Mouse (Mus musculus) brain, embryonic 14.5 days (tissue): ENCODE results near the gene Ifitm3. TPM values are rescaled to one million over a fixed set of nuclear protein-coding genes. Genes with fewer than 3 reads are reported as not detected.

Experiments used
- DNase-seq: peaks from one replicate; pipeline ENCODE4 v3.0.0-alpha.2; 2011; ENCODE audit warnings: low read depth
- CTCF ChIP-seq: fragments of 200-500 bp; IDR thresholded peaks from 2 replicates; pipeline ENCODE4 v1.5.1; 2012; ENCODE audit warnings: inconsistent platforms, mild to moderate bottlenecking, moderate library complexity, borderline replicate concordance; ENCODE audit not compliant: insufficient read depth, insufficient read length; ENCODE audit errors: extremely low read depth
- POLR2A ChIP-seq: fragments of 200-500 bp; IDR thresholded peaks from 2 replicates; pipeline ENCODE4 v1.6.1; 2012; ENCODE audit warnings: mild to moderate bottlenecking, inconsistent platforms, borderline replicate concordance; ENCODE audit not compliant: poor library complexity, insufficient read depth, insufficient read length, severe bottlenecking; ENCODE audit errors: extremely low read depth
- polyA plus RNA-seq: library from polyadenylated mRNA; depleted of rRNA; stranded (reverse); fragments of >200 nt; gene quantifications from 2 replicates; pipeline ENCODE4 v1.2.3, GENCODE M21; 2012; rRNA removed

The Ifitm3 gene
- polyA plus RNA-seq, 1 experiment = 26.1 TPM

DNA sequence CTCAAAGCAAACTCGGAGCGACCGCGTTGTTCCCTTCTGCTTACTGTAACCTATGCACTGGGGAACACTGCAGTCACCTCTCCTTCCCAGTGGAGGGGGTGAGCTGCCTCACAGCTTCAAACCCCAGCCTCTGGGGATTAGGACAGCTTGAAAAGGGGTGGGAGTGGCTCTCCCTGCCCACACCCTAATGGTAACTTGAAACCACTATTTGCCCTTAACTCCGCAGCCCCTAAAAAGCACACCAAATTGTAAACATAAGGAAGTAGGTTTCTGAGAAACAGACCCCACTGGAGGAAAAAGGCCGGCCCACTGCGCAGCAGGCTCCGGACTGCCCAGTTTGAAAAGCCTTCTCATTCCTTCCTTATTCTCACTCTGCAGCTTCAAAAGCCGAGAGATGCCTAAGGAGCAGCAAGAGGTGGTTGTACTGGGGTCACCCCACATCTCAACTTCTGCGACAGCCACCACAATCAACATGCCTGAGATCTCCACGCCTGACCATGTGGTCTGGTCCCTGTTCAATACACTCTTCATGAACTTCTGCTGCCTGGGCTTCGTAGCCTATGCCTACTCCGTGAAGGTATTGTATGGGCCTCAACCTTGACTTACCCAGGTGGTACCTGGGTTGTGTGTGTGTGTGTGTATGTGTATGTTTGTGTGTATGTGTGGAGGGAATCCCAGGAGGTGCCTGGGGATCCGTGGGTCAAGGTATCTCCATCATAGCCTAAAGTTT, 42.5 kb downstream of the Ifitm3 start:
- TF ChIP-seq POLR2A = no peak
- TF ChIP-seq CTCF = no peak
- DNase-seq = peak; percentile 22

- TF ChIP-seq POLR2A = no peak
- no peak for TF ChIP-seq CTCF
- DNase-seq = no peak
Observed at GRCm38 (mm10) chr7:140966921-140967320, 43.6 kb downstream of the Ifitm3 start, which contains the start of gene Ifitm1. Ifitm1 (plus strand) TSS chr7:140967221.

GRCm38 (mm10) chr7:140962733-140963132, 47.8 kb downstream of the Ifitm3 start:
- no peak for DNase-seq
- TF ChIP-seq POLR2A (no peak), CTCF (no peak)

DNA sequence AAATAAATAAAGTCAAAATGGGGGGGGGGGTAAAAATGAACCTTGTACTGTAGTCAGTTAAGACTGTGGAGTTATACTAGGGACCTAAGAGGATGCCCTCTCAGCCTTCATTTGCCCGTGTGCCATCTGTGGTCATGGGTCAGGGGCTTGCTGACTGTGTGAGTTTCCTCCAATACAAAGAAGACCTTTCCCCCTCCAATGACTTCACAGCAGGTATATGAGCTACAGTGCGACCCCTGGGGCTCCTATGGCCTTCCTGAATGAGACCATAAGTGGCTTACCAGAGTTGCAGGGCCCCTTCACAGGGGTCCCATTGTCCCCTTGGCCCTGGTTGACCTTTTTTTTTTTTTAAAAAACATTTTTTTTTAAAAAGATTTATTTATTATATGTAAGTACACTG, 49.2 kb downstream of the Ifitm3 start:
- no peak for TF ChIP-seq POLR2A
- no peak for TF ChIP-seq CTCF
- DNase-seq = no peak

DNA sequence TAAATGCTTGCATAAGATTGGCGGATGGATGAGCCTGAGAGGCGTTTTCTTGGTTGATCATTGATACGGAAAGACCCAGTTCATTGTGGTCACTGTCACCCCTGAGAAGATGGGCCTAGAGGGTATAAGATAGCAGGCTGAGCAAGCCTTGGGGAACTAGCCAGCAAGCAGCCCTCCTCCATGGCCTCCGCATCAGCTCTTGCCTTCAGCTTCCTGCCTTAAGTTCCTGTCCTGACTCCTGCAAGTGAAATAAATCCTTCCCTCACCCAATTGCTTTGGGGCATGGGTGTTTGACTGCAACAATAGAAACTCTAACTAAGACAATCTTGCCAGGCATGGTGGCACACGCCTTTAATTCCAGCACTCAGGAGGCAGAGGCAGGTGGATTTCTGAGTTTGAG, 50.5 kb downstream of the Ifitm3 start:
- DNase-seq = no peak
- TF ChIP-seq CTCF (no peak), POLR2A (no peak)

Other genes starting within 250 kb of the Ifitm3 start
- not detected in 2 replicates for gene Cyp2e1, start 247.0 kb downstream of the Ifitm3 start, polyA plus RNA-seq
- gene Syce1, start 222.9 kb downstream of the Ifitm3 start, polyA plus RNA-seq = 0.15 and 0.18 TPM in 2 replicates
- gene Zfp941, start 188.6 kb downstream of the Ifitm3 start, polyA plus RNA-seq = 7.7 and 12.8 TPM in 2 replicates
- 0.25 TPM in 1 of 2 replicates, not detected in the other for gene Urah, start 175.8 kb downstream of the Ifitm3 start, polyA plus RNA-seq
- gene Scgb1c1, start 165.2 kb downstream of the Ifitm3 start, polyA plus RNA-seq = 0.23 TPM in 1 of 2 replicates, not detected in the other
- gene Odf3, start 163.0 kb downstream of the Ifitm3 start, polyA plus RNA-seq = 0.06 and 0.07 TPM in 2 replicates
- 0.19 and 0.21 TPM in 2 replicates for gene Gm45785, start 154.4 kb downstream of the Ifitm3 start, polyA plus RNA-seq
- gene Ric8a, start 153.8 kb downstream of the Ifitm3 start, polyA plus RNA-seq = 103 and 106 TPM in 2 replicates
- gene Bet1l, start 153.2 kb downstream of the Ifitm3 start, polyA plus RNA-seq = 26.9 and 32.1 TPM in 2 replicates
- gene Psmd13, start 128.8 kb downstream of the Ifitm3 start, polyA plus RNA-seq = 138 and 146 TPM in 2 replicates
- gene Sirt3, start 128.5 kb downstream of the Ifitm3 start, polyA plus RNA-seq = 41.3 and 46.9 TPM in 2 replicates
- gene Cox8b, start 110.3 kb downstream of the Ifitm3 start, polyA plus RNA-seq = not detected in 2 replicates
- 0.18 and 0.21 TPM in 2 replicates for gene Nlrp6, start 89.9 kb downstream of the Ifitm3 start, polyA plus RNA-seq
- gene Pgghg, start 69.4 kb downstream of the Ifitm3 start, polyA plus RNA-seq = 13.2 and 18.9 TPM in 2 replicates
- gene Ifitm5, start 60.5 kb downstream of the Ifitm3 start, polyA plus RNA-seq = 0.78 and 7.3 TPM in 2 replicates
- gene Gm45717, start 54.8 kb downstream of the Ifitm3 start, polyA plus RNA-seq = not detected in 2 replicates
- gene Ifitm2, start 54.8 kb downstream of the Ifitm3 start, polyA plus RNA-seq = 153 and 201 TPM in 2 replicates
- gene Ifitm1, start 43.5 kb downstream of the Ifitm3 start, polyA plus RNA-seq = 23.4 and 31.8 TPM in 2 replicates
- gene Ifitm6, start 7.2 kb upstream of the Ifitm3 start, polyA plus RNA-seq = 0.73 and 0.77 TPM in 2 replicates
- gene Gm17387, start 18.4 kb upstream of the Ifitm3 start, polyA plus RNA-seq = not detected in 2 replicates
- gene B4galnt4, start 50.3 kb upstream of the Ifitm3 start, polyA plus RNA-seq = 151 and 166 TPM in 2 replicates
- 2.5 and 2.9 TPM in 2 replicates for gene Pkp3, start 67.4 kb upstream of the Ifitm3 start, polyA plus RNA-seq
- gene Sigirr, start 89.8 kb upstream of the Ifitm3 start, polyA plus RNA-seq = 1.8 and 2.1 TPM in 2 replicates
- gene Ano9, start 107.0 kb upstream of the Ifitm3 start, polyA plus RNA-seq = 0.44 and 1.4 TPM in 2 replicates
- gene Ptdss2, start 111.6 kb upstream of the Ifitm3 start, polyA plus RNA-seq = 55.3 and 57.0 TPM in 2 replicates
- gene Rnh1, start 162.1 kb upstream of the Ifitm3 start, polyA plus RNA-seq = 35.2 and 41.2 TPM in 2 replicates
- gene Hras, start 183.2 kb upstream of the Ifitm3 start, polyA plus RNA-seq = 150 and 154 TPM in 2 replicates
- gene Lrrc56, start 183.4 kb upstream of the Ifitm3 start, polyA plus RNA-seq = 19.8 and 22.8 TPM in 2 replicates
- 3.1 and 4.9 TPM in 2 replicates for gene Lmntd2, start 203.3 kb upstream of the Ifitm3 start, polyA plus RNA-seq
- 25.0 and 39.3 TPM in 2 replicates for gene Rassf7, start 205.1 kb upstream of the Ifitm3 start, polyA plus RNA-seq
- gene Phrf1, start 218.0 kb upstream of the Ifitm3 start, polyA plus RNA-seq = 19.9 and 47.1 TPM in 2 replicates